Mouse (Mus musculus): ENCODE results near the gene Chsy1. TPM values are rescaled to one million over a fixed set of nuclear protein-coding genes. Genes with fewer than 3 reads are reported as not detected.

Gene Chsy1
- total RNA-seq, 2 experiments from 2014 or later, result 15.0 to 18.5 TPM

- DNase-seq, result no peak
Measured at GRCm38 (mm10) chr7:66140095-66140494, 30.8 kb downstream of the Chsy1 start.

GRCm38 (mm10) chr7:66140923-66141570 lies 31.7 kb downstream of the Chsy1 start:
- no peak for DNase-seq

DNA sequence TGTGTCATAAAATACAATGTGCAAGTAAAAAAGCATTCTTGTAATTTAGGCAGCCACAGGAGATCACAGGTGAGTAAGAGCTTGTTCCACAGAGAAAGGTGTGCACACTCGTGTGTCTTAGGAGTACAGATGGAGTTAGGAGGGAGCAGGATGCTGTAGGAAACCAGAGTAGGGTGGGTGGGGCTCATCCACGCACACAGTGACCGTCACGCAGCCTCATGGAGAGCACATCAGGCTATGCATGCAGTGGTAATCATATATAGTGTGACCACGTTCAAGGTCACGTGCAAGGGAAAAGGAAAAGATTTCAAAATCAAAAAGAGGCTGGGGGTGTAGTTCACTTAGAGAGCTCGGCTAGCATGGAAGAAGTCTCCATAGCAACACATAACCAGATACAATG lies 33.2 kb downstream of the Chsy1 start:
- DNase-seq, result no peak

DNA sequence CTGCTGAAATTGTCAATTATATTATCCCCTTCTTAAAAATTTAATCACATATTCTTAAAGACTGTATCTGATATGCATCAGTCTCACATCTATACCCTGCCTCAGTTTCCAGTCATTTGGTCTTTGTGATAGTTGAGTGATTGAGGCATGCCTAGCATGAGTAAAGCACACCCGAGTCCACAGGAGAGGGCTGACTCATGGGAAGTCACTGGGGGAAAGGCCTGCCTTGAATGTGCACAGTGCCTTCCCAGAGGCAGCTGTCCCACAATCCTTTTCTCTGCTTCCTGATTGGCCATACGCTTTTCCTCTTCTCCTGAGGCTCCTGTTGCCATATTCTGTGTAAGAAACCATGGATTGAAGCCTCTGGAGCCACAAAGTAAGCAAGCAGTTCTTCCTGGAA lies 35.2 kb downstream of the Chsy1 start:
- no peak for DNase-seq

DNA sequence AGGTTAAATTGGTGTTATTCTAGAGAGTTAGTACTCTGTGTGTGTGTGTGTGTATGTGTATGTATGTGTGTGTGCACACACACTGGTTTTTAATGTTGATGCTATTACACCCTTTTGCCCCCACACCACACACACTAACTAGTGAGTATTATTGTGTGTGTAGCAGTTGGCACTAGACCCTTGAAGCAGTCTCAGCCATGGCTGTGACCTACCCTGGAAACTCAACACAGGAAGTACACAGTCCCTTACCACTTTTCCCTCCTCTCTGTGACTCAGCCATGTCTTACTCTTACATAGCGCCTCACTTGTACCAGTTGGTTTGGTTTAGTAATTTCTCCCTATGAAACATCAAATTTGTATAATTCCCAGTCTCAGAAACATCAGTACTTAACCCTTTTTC lies 37.8 kb downstream of the Chsy1 start:
- DNase-seq, result no peak

DNA sequence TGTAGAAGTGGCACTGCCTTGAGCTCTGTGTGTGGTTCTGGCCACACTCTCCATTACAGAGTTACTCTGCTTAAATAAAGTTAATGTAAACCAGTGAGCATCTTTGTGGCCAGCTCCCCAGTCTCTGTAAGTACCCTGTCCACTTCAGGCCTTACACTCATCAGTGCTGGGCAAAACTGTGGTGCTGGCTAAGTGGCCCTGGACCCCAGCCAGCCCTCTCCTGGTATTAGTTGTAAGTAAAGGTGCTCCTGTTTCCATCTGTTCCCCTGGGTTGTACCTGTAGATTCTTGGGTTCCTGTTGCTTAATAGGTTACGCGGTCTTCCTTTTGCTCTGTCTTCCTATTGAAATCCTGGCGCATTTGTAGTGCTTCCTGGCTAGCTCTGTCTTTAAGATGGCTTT lies 38.5 kb downstream of the Chsy1 start:
- DNase-seq, result no peak

DNA sequence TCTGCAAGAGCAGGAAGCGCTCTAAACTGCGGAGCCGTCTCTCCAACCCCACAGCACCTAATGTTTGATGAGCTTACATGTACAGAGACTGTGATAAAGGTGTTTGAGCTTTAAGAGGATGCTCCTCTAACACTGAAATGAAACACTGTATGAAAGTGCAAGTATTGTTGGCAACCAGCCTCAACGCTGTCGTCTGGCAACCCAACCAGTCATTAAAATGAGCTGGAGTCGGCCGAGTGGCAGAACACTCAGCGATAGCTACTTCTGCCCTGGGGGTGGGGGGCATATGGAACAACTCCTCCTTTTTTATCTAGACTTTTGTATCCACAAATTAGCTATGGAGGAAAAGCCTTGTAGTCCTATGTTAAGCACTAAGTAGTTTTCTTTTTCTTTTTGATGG lies 40.2 kb downstream of the Chsy1 start:
- no peak for DNase-seq

- DNase-seq, result no peak
Measured at GRCm38 (mm10) chr7:66150411-66150810, 41.1 kb downstream of the Chsy1 start.

- DNase-seq, result no peak
Measured at GRCm38 (mm10) chr7:66157413-66157812, 48.1 kb downstream of the Chsy1 start.

- DNase-seq, result no peak
Measured at GRCm38 (mm10) chr7:66157861-66158415, 48.6 kb downstream of the Chsy1 start.

DNA sequence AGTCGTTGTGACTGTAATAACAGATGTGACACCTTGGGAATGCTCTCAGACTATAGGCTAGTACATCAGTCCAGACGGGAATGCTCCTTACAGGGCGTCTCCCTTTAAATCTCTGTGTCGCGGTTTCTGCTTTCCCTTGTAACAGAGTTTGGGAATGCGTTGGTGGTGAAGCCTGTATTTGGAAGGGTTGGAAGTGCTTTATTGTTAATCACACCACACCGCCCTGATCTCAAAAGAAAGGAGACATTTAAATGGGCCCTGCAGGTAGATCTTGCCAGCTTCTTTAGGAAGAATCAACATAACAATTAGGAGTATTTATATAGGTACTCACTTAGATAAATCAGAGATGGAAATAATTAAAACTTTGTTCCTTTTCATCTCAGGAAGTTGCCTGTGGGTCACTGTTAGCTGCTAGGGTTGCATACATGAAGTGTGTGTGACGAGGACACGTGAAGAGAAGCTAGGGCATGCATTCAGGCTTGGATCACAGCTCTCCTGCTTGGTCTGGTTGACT lies 49.4 kb downstream of the Chsy1 start:
- DNase-seq, result no peak

- DNase-seq, result no peak
Measured at GRCm38 (mm10) chr7:66159961-66160360, 50.6 kb downstream of the Chsy1 start.

DNA sequence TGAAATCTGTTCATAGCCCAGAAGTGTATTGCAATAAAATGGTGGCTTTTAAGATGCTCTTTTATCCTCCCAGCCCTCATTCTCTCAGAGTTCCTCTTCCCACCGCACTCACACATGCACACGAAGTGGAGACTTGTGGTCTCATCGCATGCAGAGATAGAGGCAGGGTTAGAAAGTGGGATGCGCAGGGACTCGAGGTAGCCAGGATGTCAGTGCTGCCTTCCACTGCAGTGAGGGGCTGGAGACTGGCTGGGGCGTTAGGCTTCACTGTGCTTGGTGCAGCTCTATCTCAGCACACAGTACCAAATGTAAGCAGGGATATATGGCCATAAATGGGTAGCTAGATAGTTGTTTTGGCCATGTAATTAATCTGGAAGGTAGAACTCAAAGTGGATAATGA lies 52.5 kb downstream of the Chsy1 start:
- no peak for DNase-seq

DNA sequence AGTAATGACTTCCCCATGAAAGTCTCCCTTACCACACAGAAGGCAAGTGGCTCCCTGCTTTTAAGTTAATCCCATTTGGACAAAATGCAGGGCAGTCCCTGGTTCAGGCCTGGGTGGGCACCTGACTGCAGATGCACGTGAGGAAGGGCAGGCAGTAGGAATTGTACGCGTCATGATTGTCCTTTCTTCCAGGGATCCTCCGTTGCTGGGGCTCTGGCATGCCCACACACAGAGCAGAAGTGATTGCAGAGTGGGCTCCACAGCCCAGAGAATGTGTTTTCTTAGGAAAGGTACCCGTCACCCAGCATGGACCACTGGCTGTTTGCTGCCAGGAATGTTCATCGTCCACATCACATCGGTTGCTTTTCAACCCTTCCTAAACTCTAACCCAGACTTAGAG lies 53.2 kb downstream of the Chsy1 start:
- no peak for DNase-seq

- no peak for DNase-seq
Measured at GRCm38 (mm10) chr7:66162981-66163380, 53.7 kb downstream of the Chsy1 start.

DNA sequence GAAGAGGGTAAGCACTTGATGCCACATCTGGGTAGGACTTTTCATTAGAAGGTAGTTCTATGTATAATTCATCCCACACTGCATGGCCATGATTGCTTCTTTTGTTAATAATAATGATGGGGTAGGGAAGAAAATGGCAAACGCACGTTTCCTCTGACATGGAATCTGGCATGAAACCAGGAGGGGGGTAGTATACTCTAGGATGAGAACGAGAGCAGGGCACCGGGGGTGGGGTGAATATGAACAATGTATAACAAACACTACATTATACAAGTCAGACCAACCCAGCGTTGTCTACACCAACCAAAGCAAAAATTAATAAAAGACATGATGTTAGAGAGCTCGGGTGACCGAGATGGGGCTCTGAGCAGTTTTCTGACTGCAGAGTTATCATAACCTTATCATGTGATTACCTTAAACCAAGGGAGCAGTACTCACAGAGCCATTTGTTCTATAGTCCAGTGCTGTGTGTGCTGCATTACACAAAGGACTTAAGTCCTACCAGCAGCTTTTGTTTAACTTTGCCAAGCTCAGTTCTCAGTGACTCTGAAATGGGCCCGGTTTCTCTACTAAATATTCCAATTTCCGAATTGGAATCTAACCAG lies 55.2 kb downstream of the Chsy1 start:
- no peak for DNase-seq

DNA sequence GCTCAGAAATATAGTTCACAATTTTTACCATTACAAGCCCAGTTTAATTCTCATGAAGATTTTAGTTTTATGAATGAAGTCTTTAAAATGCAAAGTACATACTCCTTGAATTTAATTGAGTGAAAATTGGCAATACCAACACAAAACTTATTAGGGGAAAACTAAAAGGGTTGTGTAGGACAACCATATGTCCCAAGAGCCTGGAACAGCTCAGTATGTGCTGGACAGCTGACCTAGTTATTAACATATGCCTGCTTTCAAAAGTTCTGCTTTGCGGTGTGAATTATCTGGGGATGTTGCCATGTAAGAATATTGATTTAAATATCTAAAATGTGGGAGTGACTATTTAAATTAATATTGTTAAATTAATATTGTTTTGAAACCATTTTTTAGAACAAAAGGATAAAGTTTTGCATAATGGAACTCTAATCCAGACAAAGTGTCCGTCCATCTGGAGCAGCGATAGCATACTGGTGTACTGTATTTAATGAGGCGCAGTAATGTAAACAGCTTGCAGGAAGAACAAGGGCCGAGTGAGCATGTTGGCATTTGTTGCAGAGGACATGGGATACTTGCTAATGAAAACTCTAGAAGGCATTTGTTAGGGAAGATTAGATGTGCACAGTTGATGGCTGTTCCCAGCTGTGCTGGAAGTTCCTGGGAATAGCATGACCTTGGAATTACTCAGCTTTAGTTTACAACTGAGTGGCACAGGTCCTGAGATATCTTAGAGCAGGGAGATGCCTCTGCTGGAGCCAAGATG lies 55.9 kb downstream of the Chsy1 start:
- no peak for DNase-seq

DNA sequence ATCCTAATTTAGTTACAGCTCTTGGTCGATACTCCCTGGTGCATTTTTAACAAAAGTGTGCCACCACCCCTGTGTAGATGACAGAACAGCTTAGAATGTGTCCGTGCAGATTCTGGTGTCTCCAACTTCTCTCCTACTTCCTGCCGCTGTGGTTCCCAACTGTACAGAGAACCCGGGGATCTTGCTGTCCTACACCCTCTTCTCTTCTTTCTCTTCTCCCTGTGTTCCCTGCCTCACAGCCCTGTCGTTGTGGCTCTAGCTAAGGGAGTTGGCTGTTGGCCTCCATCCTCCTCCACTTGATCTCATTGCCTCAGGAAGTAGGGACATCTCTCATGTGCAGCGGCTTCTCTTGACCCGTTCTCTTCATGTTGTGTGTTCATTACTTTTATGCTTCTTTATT lies 59.6 kb downstream of the Chsy1 start:
- no peak for DNase-seq

- no peak for DNase-seq
Measured at GRCm38 (mm10) chr7:66169476-66169875, 60.2 kb downstream of the Chsy1 start.

DNA sequence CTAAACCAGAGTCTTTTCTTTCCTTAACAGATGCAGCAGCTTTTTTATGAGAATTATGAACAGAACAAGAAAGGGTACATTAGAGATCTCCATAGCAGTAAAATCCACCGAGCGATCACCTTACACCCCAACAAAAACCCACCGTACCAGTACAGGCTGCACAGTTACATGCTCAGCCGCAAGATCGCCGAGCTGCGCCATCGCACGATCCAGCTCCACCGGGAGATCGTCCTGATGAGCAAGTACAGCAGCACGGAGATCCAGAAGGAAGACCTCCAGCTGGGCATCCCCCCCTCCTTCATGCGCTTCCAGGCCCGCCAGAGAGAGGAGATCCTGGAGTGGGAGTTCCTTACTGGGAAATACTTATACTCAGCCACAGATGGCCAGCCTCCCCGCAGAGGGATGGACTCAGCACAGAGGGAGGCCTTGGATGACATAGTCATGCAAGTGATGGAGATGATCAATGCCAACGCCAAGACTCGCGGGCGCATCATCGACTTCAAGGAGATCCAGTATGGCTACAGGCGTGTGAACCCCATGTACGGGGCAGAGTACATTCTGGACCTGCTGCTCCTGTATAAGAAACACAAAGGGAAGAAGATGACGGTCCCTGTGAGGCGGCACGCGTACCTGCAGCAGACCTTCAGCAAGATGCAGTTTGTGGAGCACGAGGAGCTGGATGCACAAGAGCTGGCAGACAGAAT lies 61.6 kb downstream of the Chsy1 start:
- no peak for DNase-seq

DNA sequence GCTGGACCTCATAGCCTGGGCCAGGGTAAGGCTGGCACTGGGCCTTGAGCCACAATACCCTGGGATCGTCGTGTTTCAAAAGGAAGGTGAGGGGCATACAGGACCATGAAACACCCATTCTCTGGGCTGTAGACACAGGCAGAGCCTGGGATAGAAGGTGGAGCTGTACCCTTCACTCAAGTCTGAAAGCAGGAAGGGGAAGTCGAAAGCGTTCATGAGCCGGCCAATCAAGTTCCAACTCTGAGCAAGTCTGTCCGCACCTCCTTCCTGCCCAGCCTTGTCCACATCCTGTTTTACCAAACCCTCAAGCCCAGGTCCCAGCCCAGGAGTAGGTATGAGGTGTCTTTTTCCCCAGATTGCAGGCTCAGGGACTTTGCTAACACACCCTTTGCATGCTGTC lies 66.4 kb downstream of the Chsy1 start:
- DNase-seq, result no peak

- DNase-seq, result no peak
Measured at GRCm38 (mm10) chr7:66176256-66176655, 66.9 kb downstream of the Chsy1 start.

All from adrenal gland, postnatal 36 days (tissue).